Mouse (Mus musculus): ENCODE measurements around the gene 1700001C19Rik. TPM values are rescaled to one million over a fixed set of nuclear protein-coding genes. Genes with fewer than 3 reads are reported as not detected.

Gene 1700001C19Rik
- polyA plus RNA-seq (2014; fragmentation: Illumina TruSeq; extraction: RNeasy Lipid Tissue Mini Kit (QIAGEN cat#74804); ENCODE audit: low read depth, low replicate concordance) = not detected

DNA sequence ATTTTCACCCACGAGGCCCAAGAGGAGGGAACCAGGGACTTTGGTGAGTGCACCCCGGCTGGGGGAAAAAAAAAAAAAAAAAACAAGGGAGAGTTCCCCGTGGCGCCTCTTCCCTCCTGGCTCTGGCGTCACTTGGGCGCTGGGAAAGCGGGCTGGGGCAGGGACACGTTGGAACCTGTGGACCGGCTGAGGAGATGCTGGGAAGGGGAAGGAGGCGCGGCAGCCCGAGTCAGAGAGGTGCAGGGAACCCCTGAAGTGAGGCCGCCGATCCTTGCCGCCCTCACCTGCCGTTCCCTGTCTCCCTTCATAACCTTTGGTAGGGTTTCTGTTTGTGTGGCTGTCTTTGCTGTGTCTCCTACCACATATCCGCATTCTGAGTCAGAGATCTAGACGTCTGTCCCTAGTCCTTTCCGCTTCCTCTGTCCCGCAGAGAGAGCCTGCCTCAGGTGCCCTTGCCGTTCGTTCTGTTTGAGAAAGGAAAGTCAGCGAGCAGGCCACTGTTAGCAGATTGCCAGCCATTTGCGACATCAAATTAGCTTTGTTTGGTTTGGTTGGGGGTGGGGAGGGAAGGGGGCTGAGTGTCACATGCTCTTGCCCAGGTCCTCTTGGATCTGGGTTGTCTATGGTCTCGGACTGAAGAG is at the start of gene 1700001C19Rik:
Gene 1700001C19Rik (minus strand): TSS at position 470 of the 641 bp plus-strand sequence.

DNA sequence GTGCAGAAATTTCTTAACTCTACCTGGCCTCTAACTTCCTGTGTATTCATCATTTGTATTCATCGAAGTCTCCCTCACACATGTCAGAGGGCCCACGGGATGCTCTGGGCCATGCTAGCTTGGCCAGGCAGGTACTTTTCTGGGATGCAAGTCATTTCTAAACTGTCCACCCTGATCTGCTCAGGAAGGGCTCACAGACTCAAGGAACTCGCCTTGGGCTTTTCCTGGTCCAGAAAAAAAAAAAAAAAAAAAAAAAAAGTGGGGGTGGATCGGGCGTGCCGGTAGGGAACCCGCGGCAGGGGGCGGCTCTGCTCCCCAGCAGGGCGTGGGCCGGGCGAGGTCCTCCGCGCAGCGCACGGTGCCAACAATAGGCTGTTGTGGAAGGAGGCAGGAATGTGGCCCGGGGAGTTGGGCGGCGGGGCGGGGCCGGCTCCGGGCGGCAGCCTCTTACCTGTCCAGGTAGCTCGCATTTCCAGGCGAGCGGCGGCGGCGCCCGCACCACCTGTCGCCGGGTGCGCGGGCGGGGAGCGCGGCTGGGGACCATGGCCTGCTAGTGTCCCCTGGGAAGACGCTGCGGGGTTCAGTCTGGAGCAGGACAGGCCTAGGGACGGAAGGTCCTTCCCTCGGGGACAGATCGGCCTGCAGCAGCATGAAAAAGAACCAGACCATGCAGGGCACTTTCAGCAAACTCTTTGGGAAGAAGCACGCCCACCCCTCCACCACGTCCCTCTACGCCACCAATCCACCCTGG is 845 bp downstream of the 1700001C19Rik start, which contains the start of gene AI661453:
Gene AI661453 (plus strand): TSS at position 460 of the 751 bp plus-strand sequence.

GRCm38 (mm10) chr17:47400451-47400850 is 36.7 kb downstream of the 1700001C19Rik start, which contains the start of gene Guca1a:
Gene Guca1a (minus strand): TSS chr17:47400584.

DNA sequence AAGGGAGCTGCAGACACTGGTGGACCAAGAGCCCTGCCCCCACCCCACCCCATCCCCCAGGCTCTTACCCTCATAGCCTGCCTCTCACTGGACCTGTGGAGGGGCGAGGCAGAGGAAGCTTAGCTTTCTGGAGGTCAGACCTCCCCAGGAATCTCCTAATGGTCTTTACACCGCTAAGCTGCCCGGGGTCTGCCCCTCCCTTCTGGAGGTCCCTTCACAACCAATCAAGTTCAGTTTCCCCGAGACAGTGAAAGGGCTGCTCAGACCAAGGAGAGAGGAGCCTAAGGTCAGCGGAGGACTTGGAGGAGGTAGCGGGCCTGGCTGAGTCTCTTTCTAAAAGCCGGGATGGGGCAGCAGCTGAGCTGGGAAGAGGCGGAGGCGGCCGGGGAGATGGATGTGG is 52.0 kb downstream of the 1700001C19Rik start, which contains the start of gene Guca1b:
Gene Guca1b (plus strand): TSS at position 249 of the 400 bp plus-strand sequence.

DNA sequence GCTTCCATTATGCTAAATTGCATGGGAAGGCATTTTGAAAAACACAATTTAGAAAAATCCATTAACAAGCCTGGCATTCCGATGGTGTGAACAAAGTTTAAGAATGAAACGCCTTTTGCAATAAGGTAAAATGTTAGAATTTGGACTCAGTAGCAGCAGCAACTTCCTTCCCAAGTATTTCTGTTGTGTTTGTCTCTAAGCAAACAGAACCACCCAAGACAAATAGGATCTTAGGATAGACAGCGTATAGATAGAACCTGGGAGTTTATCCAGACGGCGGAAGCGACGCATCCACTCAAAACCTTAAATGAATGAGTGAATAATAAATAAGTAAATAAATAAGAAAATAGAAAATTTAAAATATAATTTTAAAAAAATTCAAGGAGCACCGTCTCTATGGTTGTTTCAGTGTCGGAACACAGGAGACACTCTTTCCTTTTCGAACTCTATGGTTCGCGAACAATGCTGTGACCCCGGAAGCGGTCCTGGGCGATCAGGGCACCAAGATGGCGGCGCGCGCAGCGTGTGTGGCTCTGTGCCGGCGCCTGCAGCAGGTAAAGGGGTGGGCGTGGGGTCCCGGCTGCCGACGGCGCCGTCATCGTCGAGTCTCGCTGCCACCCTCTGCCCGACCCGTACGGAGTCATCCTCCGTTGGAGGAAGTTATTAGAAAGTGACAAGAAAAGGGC is 68.6 kb downstream of the 1700001C19Rik start, which contains the start of gene Mrps10:
Gene Mrps10 (plus strand): TSS at position 487 of the 686 bp plus-strand sequence.

Other genes starting within 250 kb of the 1700001C19Rik start
- 47.9 TPM for gene Mrps10, start 68.5 kb downstream of the 1700001C19Rik start, polyA plus RNA-seq (2014; fragmentation: Illumina TruSeq; extraction: RNeasy Lipid Tissue Mini Kit (QIAGEN cat#74804); ENCODE audit: low read depth, low replicate concordance)
- gene Guca1b, start 52.0 kb downstream of the 1700001C19Rik start, polyA plus RNA-seq (2014; fragmentation: Illumina TruSeq; extraction: RNeasy Lipid Tissue Mini Kit (QIAGEN cat#74804); ENCODE audit: low read depth, low replicate concordance) = not detected
- gene Guca1a, start 36.8 kb downstream of the 1700001C19Rik start, polyA plus RNA-seq (2014; fragmentation: Illumina TruSeq; extraction: RNeasy Lipid Tissue Mini Kit (QIAGEN cat#74804); ENCODE audit: low read depth, low replicate concordance) = not detected
- 0.44 TPM for gene AI661453, start 761 bp downstream of the 1700001C19Rik start, polyA plus RNA-seq (2014; fragmentation: Illumina TruSeq; extraction: RNeasy Lipid Tissue Mini Kit (QIAGEN cat#74804); ENCODE audit: low read depth, low replicate concordance)
- 3.5 TPM for gene Taf8, start 64.9 kb upstream of the 1700001C19Rik start, polyA plus RNA-seq (2014; fragmentation: Illumina TruSeq; extraction: RNeasy Lipid Tissue Mini Kit (QIAGEN cat#74804); ENCODE audit: low read depth, low replicate concordance)
- 5.0 TPM for gene Ccnd3, start 67.7 kb upstream of the 1700001C19Rik start, polyA plus RNA-seq (2014; fragmentation: Illumina TruSeq; extraction: RNeasy Lipid Tissue Mini Kit (QIAGEN cat#74804); ENCODE audit: low read depth, low replicate concordance)
- gene Bysl, start 174.1 kb upstream of the 1700001C19Rik start, polyA plus RNA-seq (2014; fragmentation: Illumina TruSeq; extraction: RNeasy Lipid Tissue Mini Kit (QIAGEN cat#74804); ENCODE audit: low read depth, low replicate concordance) = 1.1 TPM
- 10.3 TPM for gene Med20, start 174.2 kb upstream of the 1700001C19Rik start, polyA plus RNA-seq (2014; fragmentation: Illumina TruSeq; extraction: RNeasy Lipid Tissue Mini Kit (QIAGEN cat#74804); ENCODE audit: low read depth, low replicate concordance)
- 0.28 TPM for gene Gm20517, start 174.2 kb upstream of the 1700001C19Rik start, polyA plus RNA-seq (2014; fragmentation: Illumina TruSeq; extraction: RNeasy Lipid Tissue Mini Kit (QIAGEN cat#74804); ENCODE audit: low read depth, low replicate concordance)
- 2.1 TPM for gene Usp49, start 193.3 kb upstream of the 1700001C19Rik start, polyA plus RNA-seq (2014; fragmentation: Illumina TruSeq; extraction: RNeasy Lipid Tissue Mini Kit (QIAGEN cat#74804); ENCODE audit: low read depth, low replicate concordance)

Measured in kidney, adult 10 weeks (tissue).